Mouse (Mus musculus) C2C12 (cell line): Measurements from ENCODE around the gene Myd88. TPM values are rescaled to one million over a fixed set of nuclear protein-coding genes. Genes with fewer than 3 reads are reported as not detected.

Experiments
- H3K27me3 ChIP-seq: one replicate; pipeline ENCODE4 v1.6.1; 2011; ENCODE audit not compliant: control insufficient read depth, insufficient read depth, insufficient read length
- H3K36me3 ChIP-seq: one replicate; pipeline ENCODE4 v1.6.1; 2011; ENCODE audit not compliant: control insufficient read depth, insufficient read depth
- H3K4me3 ChIP-seq: one replicate; pipeline ENCODE4 v1.5.1; 2011; ENCODE audit warnings: mild to moderate bottlenecking, control low read depth; ENCODE audit not compliant: poor library complexity, insufficient read depth, severe bottlenecking
- H3K79me2 ChIP-seq: one replicate; pipeline ENCODE4 v1.6.1; 2011; ENCODE audit not compliant: control insufficient read depth, insufficient read depth
- H3K79me3 ChIP-seq: one replicate; pipeline ENCODE4 v1.6.1; 2011; ENCODE audit warnings: low read depth, control low read depth
- H3ac ChIP-seq: one replicate; pipeline ENCODE3; 2011; ENCODE audit warnings: low read depth; ENCODE audit not compliant: control insufficient read depth, insufficient read length
- CEBPB ChIP-seq: IDR thresholded peaks from one replicate; pipeline ENCODE4 v1.6.1; 2011; ENCODE audit warnings: low read depth, mild to moderate bottlenecking, control low read depth, moderate library complexity
- CTCF ChIP-seq: IDR thresholded peaks from one replicate; pipeline ENCODE4 v1.5.1; 2011; ENCODE audit not compliant: control insufficient read depth, insufficient read depth, insufficient read length
- FOSL1 ChIP-seq: IDR thresholded peaks from one replicate; pipeline ENCODE4 v1.8.0; 2011; ENCODE audit warnings: mild to moderate bottlenecking, low read length; ENCODE audit not compliant: poor library complexity, insufficient read depth, severe bottlenecking
- MAX ChIP-seq: IDR thresholded peaks from one replicate; pipeline ENCODE4 v1.6.1; 2011; ENCODE audit warnings: mild to moderate bottlenecking, control low read depth
- MYOD1 ChIP-seq: IDR thresholded peaks from one replicate; pipeline ENCODE4 v1.6.1; 2011; ENCODE audit warnings: low read depth; ENCODE audit not compliant: control insufficient read depth, insufficient read length
- MYOG ChIP-seq: IDR thresholded peaks from one replicate; pipeline ENCODE4 v1.6.1; 2011; ENCODE audit not compliant: control insufficient read depth, insufficient read length; ENCODE audit errors: extremely low read depth
- USF1 ChIP-seq: IDR thresholded peaks from one replicate; pipeline ENCODE4 v1.6.1; 2011; ENCODE audit warnings: low read depth, mild to moderate bottlenecking, control low read depth, moderate library complexity
- polyA plus RNA-seq: library from polyadenylated mRNA; unstranded; fragments of >200 nt; fragmentation: generic; extraction: Trizol; gene quantifications from one replicate; pipeline ENCODE4 v1.2.1, GENCODE M21; 2012; ENCODE audit warnings: missing spikeins

The Myd88 gene
- polyA plus RNA-seq, 1 experiment, result 19.5 TPM

- Histone ChIP-seq H3K79me3 (no peaks in the 10 kb centered on the region), H3K79me2 (no peaks in the 10 kb centered on the region), H3K27me3 (no peaks in the 10 kb centered on the region), H3K36me3 (no peaks in the 10 kb centered on the region), H3K4me3 (no peak overlapping the region), H3ac (no peak overlapping the region)
- TF ChIP-seq FOSL1 (no peak), USF1 (no peak), CEBPB (no peak), CTCF (no peak), MAX (no peak), MYOD1 (no peak), MYOG (no peak)
Measured at GRCm38 (mm10) chr9:119330186-119330963, 10.8 kb downstream of the Myd88 start.

- Histone ChIP-seq H3K79me2 (no peaks in the 10 kb centered on the region), H3K36me3 (no peaks in the 10 kb centered on the region), H3K79me3 (no peaks in the 10 kb centered on the region), H3K4me3 (no peak overlapping the region), H3ac (no peak overlapping the region), H3K27me3 (no peaks in the 10 kb centered on the region)
- TF ChIP-seq MAX, result no peak
- TF ChIP-seq USF1, result no peak
- TF ChIP-seq CTCF, result no peak
- TF ChIP-seq MYOD1, result no peak
- TF ChIP-seq MYOG, result no peak
- no peak for TF ChIP-seq CEBPB
- TF ChIP-seq FOSL1, result no peak
Measured at GRCm38 (mm10) chr9:119328488-119328887, 12.7 kb downstream of the Myd88 start.

GRCm38 (mm10) chr9:119324130-119324529 lies 17.1 kb downstream of the Myd88 start:
- no peak overlapping the region for H3ac ChIP-seq
- peaks cover 15% of the 10 kb centered on the region for H3K79me3 ChIP-seq
- TF ChIP-seq MYOG (no peak), CEBPB (no peak), MYOD1 (no peak)
- no peaks in the 10 kb centered on the region for H3K27me3 ChIP-seq
- H3K4me3 ChIP-seq, result no peak overlapping the region
- peaks cover 31% of the 10 kb centered on the region for H3K79me2 ChIP-seq
- H3K36me3 ChIP-seq, result no peaks in the 10 kb centered on the region

GRCm38 (mm10) chr9:119323260-119323645 lies 18.0 kb downstream of the Myd88 start:
- Histone ChIP-seq H3ac (peak overlapping the region; percentile 51), H3K79me3 (peaks cover 22% of the 10 kb centered on the region), H3K27me3 (no peaks in the 10 kb centered on the region), H3K79me2 (peaks cover 40% of the 10 kb centered on the region), H3K4me3 (peak overlapping the region; percentile 35), H3K36me3 (no peaks in the 10 kb centered on the region)
- TF ChIP-seq MYOG (no peak), MAX (no peak), USF1 (no peak), CTCF (no peak), CEBPB (no peak), MYOD1 (no peak), FOSL1 (no peak)

- Histone ChIP-seq H3K27me3 (no peaks in the 10 kb centered on the region), H3K79me2 (peaks cover 46% of the 10 kb centered on the region), H3K36me3 (no peaks in the 10 kb centered on the region), H3K79me3 (peaks cover 23% of the 10 kb centered on the region), H3K4me3 (peak within 1 kb of the TSS; percentile 74), H3ac (peak within 1 kb of the TSS; percentile 95)
- TF ChIP-seq CTCF (no peak), FOSL1 (no peak), MYOG (no peak), USF1 (no peak), MAX (no peak), CEBPB (no peak), MYOD1 (no peak)
Measured at GRCm38 (mm10) chr9:119322289-119323259, 18.6 kb downstream of the Myd88 start, which contains the start of gene Oxsr1. Oxsr1 (minus strand) TSS chr9:119322427.
